Mouse (Mus musculus) MEL (cell line): Measurements from ENCODE around the gene Csnk1g2. TPM values are rescaled to one million over a fixed set of nuclear protein-coding genes. Genes with fewer than 3 reads are reported as not detected.

Experiments used
- DNase-seq: peaks from one replicate; pipeline ENCODE4 v3.0.0; 2011; ENCODE audit warnings: low read depth, low spot score
- H3K27ac ChIP-seq: 2 replicates; pipeline ENCODE4 v1.5.1; 2012; ENCODE audit warnings: low read depth, mild to moderate bottlenecking, control low read depth, low read length, moderate library complexity; ENCODE audit not compliant: control insufficient read depth
- H3K27me3 ChIP-seq, 2 experiments: fragments of 150-350 bp in 1 of 2; sonication (generic) in 1 of 2; 2 replicates each; pipeline ENCODE4 v1.6.1; 2012; ENCODE audit warnings: low read length in 2 of 2, mild to moderate bottlenecking in 2 of 2, improper control_type of control experiment in 1 of 2, moderate library complexity in 1 of 2; ENCODE audit not compliant: insufficient read depth in 2 of 2, control insufficient read depth in 1 of 2
- H3K36me3 ChIP-seq, 2 experiments: 2 replicates each; pipeline ENCODE4 v1.6.1; 2012 to 2014; ENCODE audit warnings: low read length in 2 of 2, improper control_type of control experiment in 1 of 2, inconsistent platforms in 1 of 2, mild to moderate bottlenecking in 1 of 2; ENCODE audit not compliant: insufficient read depth in 2 of 2, control insufficient read depth in 1 of 2
- H3K4me1 ChIP-seq, 2 experiments: fragments of 150-350 bp in 1 of 2; sonication (generic) in 1 of 2; 2 replicates each; pipeline ENCODE4 v1.6.1; 2012; ENCODE audit warnings: low read length in 2 of 2, improper control_type of control experiment in 1 of 2, mild to moderate bottlenecking in 1 of 2; ENCODE audit not compliant: insufficient read depth in 2 of 2, control insufficient read depth in 1 of 2
- H3K4me3 ChIP-seq, 2 experiments: fragments of 150-350 bp in 1 of 2; sonication (generic) in 1 of 2; 2 replicates each; pipeline ENCODE4 v1.5.1; 2012; ENCODE audit warnings: low read depth in 2 of 2, low read length in 2 of 2, mild to moderate bottlenecking in 2 of 2, moderate library complexity in 2 of 2, control low read depth in 1 of 2, improper control_type of control experiment in 1 of 2; ENCODE audit not compliant: control insufficient read depth in 1 of 2, insufficient read depth in 1 of 2
- H3K79me2 ChIP-seq: 2 replicates; pipeline ENCODE4 v1.6.1; 2012; ENCODE audit warnings: mild to moderate bottlenecking, low read length, moderate library complexity; ENCODE audit not compliant: control insufficient read depth, poor library complexity, insufficient read depth
- H3K9ac ChIP-seq: 2 replicates; pipeline ENCODE4 v1.6.1; 2012; ENCODE audit warnings: low read depth, mild to moderate bottlenecking, control low read depth, low read length, moderate library complexity; ENCODE audit not compliant: control insufficient read depth, poor library complexity, severe bottlenecking
- H3K9me3 ChIP-seq: fragments of 150-350 bp; sonication (generic); replicated peaks from 2 replicates; pipeline ENCODE4 v1.6.1; 2012; ENCODE audit warnings: mild to moderate bottlenecking, low read length, improper control_type of control experiment, moderate library complexity; ENCODE audit not compliant: insufficient read depth
- BHLHE40 ChIP-seq: IDR thresholded peaks from 2 replicates; pipeline ENCODE4 v1.6.1; 2012; ENCODE audit warnings: low read depth, mild to moderate bottlenecking, inconsistent platforms, low read length, improper control_type of control experiment, borderline replicate concordance
- CHD1 ChIP-seq: IDR thresholded peaks from 2 replicates; pipeline ENCODE4 v1.6.1; 2012; ENCODE audit warnings: low read depth, mild to moderate bottlenecking, inconsistent platforms, low read length, improper control_type of control experiment
- CHD2 ChIP-seq: IDR thresholded peaks from 2 replicates; pipeline ENCODE4 v1.6.1; 2011; ENCODE audit warnings: low read length, improper control_type of control experiment
- CTCF ChIP-seq, 3 experiments: IDR thresholded peaks in 2 of 3; conservative IDR thresholded peaks in 1 of 3; 2 replicates each; pipeline ENCODE4 v1.5.1; 2011 to 2012; ENCODE audit warnings: low read length in 3 of 3, low read depth in 2 of 3, mild to moderate bottlenecking in 2 of 3, improper control_type of control experiment in 1 of 3, inconsistent platforms in 1 of 3, mixed read lengths in 1 of 3, moderate library complexity in 1 of 3; ENCODE audit not compliant: control insufficient read depth in 1 of 3, insufficient read depth in 1 of 3, poor library complexity in 1 of 3, severe bottlenecking in 1 of 3
- HCFC1 ChIP-seq: IDR thresholded peaks from 2 replicates; pipeline ENCODE4 v1.6.1; 2012; ENCODE audit warnings: low read depth, mild to moderate bottlenecking, inconsistent platforms, low read length, improper control_type of control experiment, moderate library complexity
- JUND ChIP-seq: IDR thresholded peaks from 2 replicates; pipeline ENCODE4 v1.6.1; 2011; ENCODE audit warnings: low read depth, mild to moderate bottlenecking, improper control_type of control experiment, low read length
- KAT2A ChIP-seq: conservative IDR thresholded peaks from 2 replicates; pipeline ENCODE4 v1.6.1; 2012; ENCODE audit warnings: low read depth, low read length, improper control_type of control experiment, inconsistent platforms
- MAFK ChIP-seq: IDR thresholded peaks from 2 replicates; pipeline ENCODE4 v1.6.1; 2011; ENCODE audit warnings: low read depth, mild to moderate bottlenecking, low read length, improper control_type of control experiment, borderline replicate concordance
- MAZ ChIP-seq: IDR thresholded peaks from 2 replicates; pipeline ENCODE4 v1.6.1; 2012; ENCODE audit warnings: low read depth, mild to moderate bottlenecking, inconsistent platforms, low read length, improper control_type of control experiment
- MEF2A ChIP-seq: IDR thresholded peaks from 2 replicates; pipeline ENCODE4 v1.6.1; 2014; ENCODE audit warnings: low read depth, mild to moderate bottlenecking, inconsistent platforms, low read length, improper control_type of control experiment; ENCODE audit not compliant: poor library complexity, insufficient replicate concordance, severe bottlenecking; ENCODE audit errors: extremely low read depth
- MYC ChIP-seq: IDR thresholded peaks from 2 replicates; pipeline ENCODE4 v1.6.1; 2011; ENCODE audit warnings: low read depth, mild to moderate bottlenecking, low read length, improper control_type of control experiment, moderate library complexity
- POLR2A ChIP-seq, 2 experiments: IDR thresholded peaks; 2 replicates each; pipeline ENCODE4 v1.6.1; 2011 to 2012; ENCODE audit warnings: low read length in 2 of 2, mild to moderate bottlenecking in 2 of 2, control low read depth in 1 of 2, improper control_type of control experiment in 1 of 2, low read depth in 1 of 2, moderate library complexity in 1 of 2; ENCODE audit not compliant: control insufficient read depth in 1 of 2, insufficient read depth in 1 of 2, poor library complexity in 1 of 2
- POLR2AphosphoS2 ChIP-seq: IDR thresholded peaks from 2 replicates; pipeline ENCODE4 v1.6.1; 2011; ENCODE audit warnings: low read length, improper control_type of control experiment
- RAD21 ChIP-seq: IDR thresholded peaks from 2 replicates; pipeline ENCODE4 v1.6.1; 2011; ENCODE audit warnings: mild to moderate bottlenecking, low read depth, low read length, improper control_type of control experiment
- RCOR1 ChIP-seq: IDR thresholded peaks from 2 replicates; pipeline ENCODE4 v1.6.1; 2012; ENCODE audit warnings: low read depth, mild to moderate bottlenecking, inconsistent platforms, low read length, improper control_type of control experiment
- UBTF ChIP-seq: IDR thresholded peaks from 2 replicates; pipeline ENCODE4 v1.6.1; 2012; ENCODE audit warnings: low read depth, mild to moderate bottlenecking, inconsistent platforms, low read length, improper control_type of control experiment, moderate library complexity, borderline replicate concordance; ENCODE audit not compliant: insufficient read depth
- USF1 ChIP-seq: IDR thresholded peaks from 2 replicates; pipeline ENCODE4 v1.6.1; 2014; ENCODE audit warnings: low read depth, mild to moderate bottlenecking, inconsistent platforms, low read length, improper control_type of control experiment, moderate library complexity
- USF2 ChIP-seq, 2 experiments: IDR thresholded peaks; 2 replicates each; pipeline ENCODE4 v1.6.1; 2011 to 2012; ENCODE audit warnings: improper control_type of control experiment in 2 of 2, low read length in 2 of 2, borderline replicate concordance in 1 of 2, inconsistent platforms in 1 of 2, low read depth in 1 of 2, mild to moderate bottlenecking in 1 of 2; ENCODE audit not compliant: insufficient read depth in 1 of 2
- ZKSCAN1 ChIP-seq: IDR thresholded peaks from 2 replicates; pipeline ENCODE4 v1.6.1; 2012; ENCODE audit warnings: low read depth, mild to moderate bottlenecking, inconsistent platforms, low read length, improper control_type of control experiment, moderate library complexity
- ZNF384 ChIP-seq: IDR thresholded peaks from 2 replicates; pipeline ENCODE4 v1.6.1; 2012; ENCODE audit warnings: low read depth, mild to moderate bottlenecking, inconsistent platforms, low read length, improper control_type of control experiment
- polyA plus RNA-seq, 2 experiments: library from polyadenylated mRNA; stranded (reverse) in 1 of 2; unstranded in 1 of 2; fragments of >175 nt in 1 of 2; fragments of >200 nt in 1 of 2; gene quantifications; 2 replicates each; pipeline versions ENCODE4 v1.2.1 to v1.2.4; 2012; ENCODE audit warnings: low replicate concordance in 2 of 2, low read depth in 1 of 2; ENCODE audit not compliant: insufficient read length in 2 of 2, insufficient read depth in 1 of 2, missing spikeins in 1 of 2
- total RNA-seq: library from RNA; depleted of rRNA; stranded (reverse); fragments of 300-350 nt; gene quantifications from 2 replicates; pipeline ENCODE4 v1.2.3, GENCODE M21; 2012

The Csnk1g2 gene
- total and polyA plus RNA-seq, 3 experiments: 132 to 231 TPM; not detected in 1

DNA sequence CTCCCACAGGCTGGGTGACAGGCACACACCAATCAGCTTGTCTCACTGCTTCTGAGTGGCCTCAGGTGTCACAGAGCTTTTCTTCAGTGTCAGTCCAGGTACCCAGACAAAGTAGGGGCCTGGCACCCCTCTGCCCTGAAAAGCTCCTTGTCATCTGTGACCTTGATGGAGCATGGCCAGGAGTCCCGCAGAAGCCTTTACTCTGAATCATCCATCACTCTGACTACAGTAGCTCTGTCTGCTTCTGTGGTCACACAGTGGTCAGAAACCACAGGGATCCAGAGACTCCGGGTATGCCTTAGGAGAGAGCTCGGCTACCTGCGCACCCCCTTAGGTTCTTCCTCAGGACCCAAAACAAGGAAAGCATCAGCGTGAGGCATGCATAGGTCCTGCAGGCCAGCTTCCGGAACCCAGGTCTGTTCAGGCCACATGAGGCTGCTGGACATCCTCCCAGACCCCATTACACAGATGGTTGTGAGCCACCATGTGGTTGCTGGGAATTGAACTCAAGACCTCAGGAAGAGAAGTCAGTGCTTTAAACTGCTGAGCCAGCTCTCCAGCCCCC lies 30.6 kb downstream of the Csnk1g2 start:
- H3K4me3 ChIP-seq: no peak overlapping the region

DNA sequence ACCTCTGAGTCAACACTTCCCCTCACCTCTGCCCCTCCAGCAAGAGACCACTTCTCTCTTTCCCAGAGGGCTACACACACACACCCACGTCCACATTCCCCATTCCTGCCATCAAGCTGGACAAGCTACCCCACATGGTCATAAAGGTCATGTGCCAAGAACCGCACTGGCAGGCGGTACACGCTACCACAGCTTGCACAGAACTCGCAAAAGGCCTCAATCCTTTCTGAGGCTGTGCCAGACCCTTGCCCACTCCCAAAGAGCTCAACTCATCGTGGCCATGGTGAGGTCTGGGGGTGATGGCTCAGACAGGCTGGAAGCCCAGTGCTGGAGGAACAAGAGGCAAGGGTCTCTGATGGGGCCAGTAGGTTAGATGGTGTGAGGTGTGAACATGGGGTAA lies 32.2 kb downstream of the Csnk1g2 start:
- no peaks in the 10 kb centered on the region for H3K27me3 ChIP-seq

More for the DNA sequence above, 30.6 kb downstream of the Csnk1g2 start:
- H3K79me2 ChIP-seq: peaks cover 8% of the 10 kb centered on the region
- peaks cover 0 to 9% of the 10 kb centered on the region in 2 experiments; a peak in 2 of 4 replicates for H3K36me3 ChIP-seq
- H3K27ac ChIP-seq: no peak overlapping the region
- H3K4me1 ChIP-seq: peaks cover 3 to 15% of the 10 kb centered on the region in 2 experiments
- H3K9ac ChIP-seq: no peak overlapping the region
- no peak for DNase-seq
- no peaks in the 10 kb centered on the region for H3K27me3 ChIP-seq
- no peaks in the 10 kb centered on the region for H3K9me3 ChIP-seq
- no peak for TF ChIP-seq JUND
- no peak for TF ChIP-seq POLR2A (IDR thresholded peaks at IDR 0.05; ENCODE audit: control insufficient read depth in 1 of 2, insufficient read depth in 1 of 2, low read depth in 1 of 2, low read length in 2 of 2, poor library complexity in 1 of 2)
- TF ChIP-seq HCFC1: no peak
- no peak for TF ChIP-seq MYC
- no peak for TF ChIP-seq CHD1
- TF ChIP-seq MAZ: no peak
- no peak for TF ChIP-seq CTCF (IDR thresholded peaks at IDR 0.05 in 2 of 3, conservative IDR thresholded peaks at IDR 0.05 in 1 of 3; ENCODE audit: control insufficient read depth in 1 of 3, insufficient read depth in 1 of 3, low read depth in 2 of 3, low read length in 3 of 3, poor library complexity in 1 of 3, severe bottlenecking in 1 of 3)
- no peak for TF ChIP-seq POLR2AphosphoS2
- TF ChIP-seq USF1: no peak
- no peak for TF ChIP-seq ZKSCAN1
- no peak for TF ChIP-seq ZNF384
- TF ChIP-seq KAT2A: no peak
- no peak for TF ChIP-seq BHLHE40
- TF ChIP-seq RAD21: no peak
- no peak for TF ChIP-seq USF2 (IDR thresholded peaks at IDR 0.05; ENCODE audit: borderline replicate concordance in 1 of 2, insufficient read depth in 1 of 2, low read depth in 1 of 2, low read length in 2 of 2)

More for the DNA sequence above, 32.2 kb downstream of the Csnk1g2 start:
- TF ChIP-seq KAT2A: no peak
- TF ChIP-seq POLR2AphosphoS2: no peak
- no peak for TF ChIP-seq MYC
- no peak for TF ChIP-seq MAFK
- TF ChIP-seq MEF2A: no peak
- no peak for TF ChIP-seq CHD2
- TF ChIP-seq RCOR1: no peak
- no peak for TF ChIP-seq ZNF384
- no peak for TF ChIP-seq UBTF
- peaks cover 8% of the 10 kb centered on the region for H3K79me2 ChIP-seq
- H3K4me3 ChIP-seq: no peak overlapping the region
- no peak overlapping the region for H3K9ac ChIP-seq
- peaks cover 0 to 9% of the 10 kb centered on the region in 2 experiments; a peak in 2 of 4 replicates for H3K36me3 ChIP-seq
- H3K27ac ChIP-seq: no peak overlapping the region
- no peaks in the 10 kb centered on the region for H3K9me3 ChIP-seq
- DNase-seq: no peak
- peaks cover 3 to 21% of the 10 kb centered on the region in 2 experiments for H3K4me1 ChIP-seq
